Mouse (Mus musculus): ENCODE results near the gene Pde7b. TPM values are rescaled to one million over a fixed set of nuclear protein-coding genes. Genes with fewer than 3 reads are reported as not detected.

Pde7b gene
- 10 to 100 TPM; 45.3 to 46.6 TPM for total RNA-seq (2021)
- long read RNA-seq, experiment 1, full-length matches to known transcripts, result 2 of 3 reads
- long read RNA-seq, experiment 1, partial matches to known transcripts, result 0 of 3 reads
- long read RNA-seq, experiment 1, other reads (novel, unspliced or antisense), result 1 of 3 reads
- long read RNA-seq, experiment 2, partial matches to known transcripts, result 0 of 1 reads
- long read RNA-seq, experiment 2, other reads (novel, unspliced or antisense), result 1 of 1 reads

GRCm38 (mm10) chr10:20724906-20725305 is at the start of gene Pde7b:
TSS of gene Pde7b (minus strand) at chr10:20725078.
- peak; percentile 85 for DNase-seq

DNA sequence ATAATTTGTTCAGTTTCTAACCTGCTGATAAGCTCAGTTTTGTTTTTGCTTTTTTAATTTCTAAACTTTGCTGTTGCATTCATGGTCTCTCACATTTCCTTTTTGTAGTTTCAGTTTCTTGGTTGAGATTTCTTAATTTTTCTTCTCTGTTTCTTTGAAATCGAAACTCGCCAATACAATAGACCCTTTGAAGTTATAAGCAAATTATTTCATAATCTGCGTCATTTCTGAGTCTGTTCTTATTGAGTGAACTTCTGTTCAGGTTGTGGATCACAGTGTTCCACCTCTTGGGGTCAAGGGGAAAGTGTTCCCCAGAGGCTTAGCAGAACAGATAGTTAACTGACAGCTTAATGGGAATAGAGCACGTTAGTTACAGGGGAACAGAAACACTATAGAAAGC is 47.2 kb upstream of the Pde7b start:
- DNase-seq, result no peak

DNA sequence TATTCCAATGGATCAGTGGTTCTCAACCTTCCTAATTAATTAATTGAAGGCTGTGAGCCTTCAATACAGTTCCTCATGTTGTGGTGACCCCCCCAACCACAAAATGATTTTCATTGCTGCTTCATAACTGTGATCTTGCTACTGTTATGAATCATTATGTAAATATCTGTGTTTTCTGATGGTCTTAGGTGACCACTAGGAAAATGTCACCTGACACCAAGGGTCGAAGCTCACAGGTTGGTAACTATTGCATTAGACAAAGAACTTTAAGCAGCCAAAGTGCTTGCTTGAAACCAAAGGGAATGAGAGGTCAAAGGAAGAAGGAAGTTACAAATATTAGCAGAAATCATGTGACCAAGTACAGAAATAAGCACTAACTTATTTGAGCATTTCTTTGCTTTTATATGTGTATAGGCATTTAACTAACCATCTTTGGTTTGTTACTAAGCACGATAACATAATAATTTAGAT is 45.6 kb upstream of the Pde7b start:
- DNase-seq, result no peak

DNA sequence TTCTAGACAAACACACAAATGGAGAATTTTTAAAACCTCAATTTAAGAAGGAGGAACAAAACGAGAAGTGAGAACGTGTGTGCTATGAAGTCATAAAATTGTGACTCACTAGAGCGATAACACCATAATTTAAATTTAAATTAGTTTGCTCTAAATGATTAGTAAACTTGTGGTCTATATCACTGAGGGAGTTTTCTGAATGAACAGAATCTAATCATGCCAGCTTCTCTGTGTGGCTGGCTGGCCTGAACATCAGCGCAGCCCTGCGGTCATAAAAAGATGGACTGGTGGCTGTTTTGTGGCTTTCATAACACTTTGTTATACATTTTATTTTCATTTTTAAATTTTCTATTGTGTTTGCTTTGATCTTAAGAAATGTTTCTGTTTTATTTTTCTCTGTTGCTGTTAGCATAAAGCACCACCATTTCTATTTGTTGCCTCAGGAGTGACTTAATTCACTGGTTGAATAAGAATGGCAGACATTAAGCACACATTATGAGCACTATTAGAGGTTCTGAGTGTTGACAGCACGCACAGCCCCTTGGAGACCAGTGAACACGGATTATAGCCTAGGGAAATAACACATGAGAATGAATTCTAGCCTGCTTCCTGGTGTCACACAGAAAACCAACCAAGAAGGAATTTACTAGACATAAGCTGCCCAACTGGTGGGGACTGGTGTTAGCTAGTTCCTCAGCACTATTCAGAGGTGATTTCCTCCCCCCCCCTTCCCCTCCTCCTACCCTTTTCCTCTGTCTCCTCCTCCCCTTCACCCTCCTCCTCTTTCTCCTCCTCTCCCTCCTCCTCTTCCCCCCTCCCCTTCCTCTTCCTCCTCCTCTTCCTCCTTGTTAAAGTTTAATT is 44.9 kb upstream of the Pde7b start:
- DNase-seq, result no peak

DNA sequence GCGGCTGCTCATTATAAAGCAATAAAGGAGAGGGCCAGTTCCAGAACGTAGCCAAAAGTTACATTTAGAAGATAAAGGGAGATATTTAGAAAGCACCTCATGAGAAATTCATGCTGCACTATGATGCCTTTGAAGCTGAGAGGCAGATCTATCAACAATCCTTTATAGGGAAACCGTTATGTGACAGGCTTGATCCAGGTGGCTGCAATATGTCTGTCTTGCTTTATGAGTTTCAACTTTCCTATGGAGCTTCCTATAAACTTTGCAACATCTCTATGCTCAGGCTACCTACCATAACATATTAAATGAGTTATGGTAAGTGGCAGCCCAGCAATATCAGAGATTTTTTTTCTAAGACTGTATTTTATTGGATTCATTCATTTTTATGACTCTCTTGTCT is 39.5 kb upstream of the Pde7b start:
- DNase-seq, result no peak

DNA sequence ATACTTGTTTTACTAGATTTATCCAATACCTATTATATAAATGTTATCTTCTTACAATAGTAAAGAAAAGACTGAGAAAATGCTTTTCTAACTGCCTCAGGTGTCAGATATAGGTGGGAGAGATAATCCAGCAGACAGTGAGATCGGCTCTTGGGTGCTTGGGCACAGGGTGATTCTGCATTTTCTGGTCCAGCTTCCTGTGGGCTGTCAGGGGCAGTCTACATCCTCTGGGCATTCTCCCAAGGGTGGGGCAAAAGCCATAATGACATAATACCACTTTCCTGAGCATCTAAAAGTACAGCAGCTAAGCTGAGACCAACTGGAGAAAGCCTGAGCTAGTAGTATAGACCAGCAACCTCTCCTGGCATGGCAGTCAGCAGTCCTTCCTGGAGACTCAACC is 34.1 kb upstream of the Pde7b start:
- DNase-seq, result no peak

DNA sequence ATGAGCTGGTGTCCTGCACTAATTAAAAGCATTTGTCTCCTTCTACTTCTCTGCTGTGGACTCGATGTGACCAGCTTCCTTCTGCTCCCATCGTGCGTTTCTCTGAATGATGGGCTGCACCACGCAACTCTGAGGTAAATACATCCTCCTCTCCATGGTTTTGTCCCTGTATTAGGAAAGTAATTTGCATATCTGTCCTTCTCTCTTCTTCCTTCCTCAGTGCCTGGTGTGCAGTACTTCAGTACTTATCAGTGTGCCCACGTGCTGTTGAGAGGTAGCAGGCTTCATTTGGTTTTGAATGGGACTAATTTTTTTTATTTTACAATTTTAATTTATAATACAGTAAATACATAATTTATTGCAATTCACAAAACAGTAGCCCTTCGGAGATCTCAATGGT is 33.4 kb upstream of the Pde7b start:
- no peak for DNase-seq

DNA sequence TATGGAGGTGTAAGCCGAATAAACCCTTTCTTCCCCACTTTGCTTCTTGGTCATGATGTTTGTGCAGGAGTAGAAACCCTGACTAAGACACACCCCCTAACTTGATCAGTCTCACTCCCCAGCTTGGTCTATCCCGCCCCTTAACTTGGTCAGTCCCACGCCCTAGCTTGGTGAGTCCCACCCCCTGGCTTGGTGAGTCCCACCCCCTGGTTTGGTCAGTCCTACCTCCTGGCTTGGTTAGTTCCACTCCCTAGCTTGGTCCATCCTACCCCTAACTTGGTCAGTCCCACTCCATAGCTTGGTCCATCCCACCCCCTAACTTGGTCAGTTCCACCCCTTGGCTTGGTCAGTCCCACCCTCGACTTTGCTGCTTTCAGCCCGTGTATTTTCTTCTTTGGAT is 31.3 kb upstream of the Pde7b start:
- no peak for DNase-seq

- no peak for DNase-seq
Observed at GRCm38 (mm10) chr10:20752883-20753282, 28.0 kb upstream of the Pde7b start.

DNA sequence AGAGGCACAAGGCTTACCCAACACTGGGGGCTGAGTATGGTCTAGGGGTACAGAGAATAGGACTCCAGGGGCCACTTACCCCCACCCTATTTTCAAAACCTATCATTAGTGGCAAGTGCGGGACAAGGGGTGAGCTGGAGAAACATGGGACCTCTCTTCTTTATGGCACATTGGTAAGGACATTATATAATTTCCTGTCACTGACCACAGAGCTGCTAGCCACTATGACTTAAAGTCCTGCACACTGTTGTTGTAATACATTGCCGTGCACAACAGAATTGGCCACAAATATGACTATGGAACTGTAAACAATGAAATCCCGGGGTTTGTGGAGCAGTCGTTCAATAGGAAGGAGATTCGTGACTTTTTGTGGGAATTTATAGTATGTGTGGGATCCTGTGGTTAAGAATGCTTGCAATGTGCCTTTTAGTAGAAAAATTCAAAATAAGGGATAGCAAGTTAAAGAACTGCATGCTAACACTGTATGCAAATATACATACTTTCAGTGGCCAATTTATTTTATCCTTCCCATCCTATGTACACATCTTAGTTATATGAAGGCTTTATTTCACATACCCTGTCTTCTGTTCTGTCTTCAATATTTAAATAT is 25.9 kb upstream of the Pde7b start:
- DNase-seq, result no peak

DNA sequence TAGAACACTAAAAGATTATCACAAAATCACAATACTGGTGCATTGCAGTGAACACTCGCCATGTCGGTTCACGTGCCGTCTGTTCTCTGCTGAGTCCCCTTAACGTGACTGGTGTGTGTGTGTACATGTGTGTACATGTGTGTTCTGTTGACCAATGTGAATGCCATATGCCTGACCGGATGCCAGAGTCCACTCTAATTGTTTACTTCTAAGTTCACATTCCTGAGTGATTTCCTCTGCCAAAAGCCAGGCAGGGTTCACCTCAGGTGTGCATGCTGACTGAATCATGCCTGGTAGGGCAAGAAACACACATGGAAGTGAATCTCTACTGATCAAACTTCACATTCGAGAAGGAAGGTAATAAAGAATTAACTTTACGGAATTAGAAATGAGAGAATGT is 24.1 kb upstream of the Pde7b start:
- no peak for DNase-seq

DNA sequence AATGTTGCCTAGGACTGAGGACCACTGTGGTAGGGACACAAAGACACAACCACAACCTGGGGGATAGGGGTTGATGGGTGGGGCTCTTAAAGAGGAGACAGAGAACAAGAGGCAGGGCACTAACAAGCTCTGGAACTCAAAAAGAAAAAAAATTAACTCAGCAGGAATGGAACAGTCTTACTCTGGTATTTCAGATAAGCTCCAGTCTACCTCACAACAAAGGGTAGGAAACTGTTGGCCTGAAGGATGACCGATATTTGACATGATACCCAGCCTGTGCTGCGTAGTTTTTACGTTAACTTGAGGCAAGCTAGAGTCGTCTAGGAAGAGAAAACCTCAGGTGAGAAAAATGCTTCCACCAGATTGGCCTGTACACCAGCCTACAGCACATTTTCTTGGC is 22.4 kb upstream of the Pde7b start:
- no peak for DNase-seq

- DNase-seq, result no peak
Observed at GRCm38 (mm10) chr10:20739801-20740200, 14.9 kb upstream of the Pde7b start.

GRCm38 (mm10) chr10:20737146-20737545 is 12.3 kb upstream of the Pde7b start:
- no peak for DNase-seq

GRCm38 (mm10) chr10:20735775-20736449 is 11.0 kb upstream of the Pde7b start:
- no peak for DNase-seq

DNA sequence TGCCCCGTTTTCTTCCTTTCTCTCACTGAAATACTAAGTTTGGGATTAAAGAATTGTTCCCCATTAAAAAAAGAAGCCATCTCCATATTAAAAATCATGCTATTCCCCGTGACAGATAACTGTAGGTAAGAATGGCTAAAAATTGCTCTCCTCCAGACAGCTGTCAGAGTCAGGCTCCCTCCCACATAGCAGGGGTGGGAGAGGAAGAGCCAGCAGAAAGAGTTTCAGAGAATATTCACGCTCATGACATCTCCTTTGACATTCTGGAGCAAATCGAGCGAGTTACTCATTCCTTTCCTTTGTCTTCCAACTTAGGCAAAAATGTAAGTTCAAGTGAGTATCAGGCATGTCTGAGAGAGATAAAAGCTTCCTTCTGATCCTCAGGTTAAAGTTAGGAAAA is 8.7 kb upstream of the Pde7b start:
- no peak for DNase-seq

DNA sequence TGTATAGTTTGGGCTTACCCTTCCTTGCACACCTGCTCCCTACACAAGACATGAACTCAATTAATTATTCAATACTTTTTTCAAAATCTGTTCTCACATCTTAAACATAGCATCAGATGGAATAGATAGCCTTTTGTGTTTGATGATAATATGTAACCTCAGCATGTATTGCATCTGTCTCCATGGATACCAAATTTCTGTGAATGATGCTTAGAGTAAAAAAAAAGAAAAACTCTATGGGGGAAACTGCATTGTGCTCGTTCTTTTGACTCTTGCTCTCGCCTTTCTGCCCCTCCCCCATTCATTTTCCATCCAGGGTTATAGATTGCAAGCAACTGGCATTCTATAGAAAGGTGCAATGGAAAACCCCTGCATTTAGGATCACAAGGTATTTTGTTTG is 7.3 kb upstream of the Pde7b start:
- DNase-seq, result no peak

DNA sequence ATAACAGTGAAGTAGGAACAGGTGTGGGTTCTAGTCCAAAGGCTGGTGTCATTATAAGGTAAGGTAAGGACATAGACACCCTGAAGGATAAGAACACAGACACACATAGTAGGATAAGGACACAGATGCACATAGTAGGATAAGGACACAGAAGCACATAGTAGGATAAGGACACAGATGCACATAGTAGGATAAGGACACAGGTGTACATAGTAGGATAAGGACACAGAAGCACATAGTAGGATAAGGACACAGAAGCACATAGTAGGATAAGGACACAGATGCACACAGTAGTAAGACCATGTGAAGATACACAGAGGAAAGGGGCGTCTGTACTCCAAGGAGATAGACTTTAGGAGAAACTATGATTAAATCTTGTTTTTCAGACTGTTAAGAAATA is 5.2 kb upstream of the Pde7b start:
- no peak for DNase-seq

GRCm38 (mm10) chr10:20725384-20725983 is 606 bp upstream of the Pde7b start:
- no peak for DNase-seq

DNA sequence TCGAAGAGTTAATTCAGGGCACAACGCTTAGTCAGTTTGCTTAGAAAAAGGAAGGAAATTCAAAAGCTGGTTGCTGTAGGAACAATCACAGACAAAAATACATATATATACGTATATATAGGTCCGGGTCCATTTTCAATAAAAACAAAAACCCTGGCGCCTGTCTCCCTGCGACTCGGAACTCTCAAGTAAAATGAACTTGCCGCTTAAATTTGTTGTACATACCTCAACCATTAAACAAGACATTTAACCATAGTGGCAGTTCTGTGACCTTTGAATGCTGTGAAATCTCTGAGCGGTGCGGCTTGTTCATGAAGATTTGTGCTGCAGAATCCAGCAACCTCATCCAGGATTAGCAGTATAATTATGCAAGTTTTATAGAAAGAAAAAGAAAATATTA is 427 bp downstream of the Pde7b start:
- DNase-seq, result no peak

DNA sequence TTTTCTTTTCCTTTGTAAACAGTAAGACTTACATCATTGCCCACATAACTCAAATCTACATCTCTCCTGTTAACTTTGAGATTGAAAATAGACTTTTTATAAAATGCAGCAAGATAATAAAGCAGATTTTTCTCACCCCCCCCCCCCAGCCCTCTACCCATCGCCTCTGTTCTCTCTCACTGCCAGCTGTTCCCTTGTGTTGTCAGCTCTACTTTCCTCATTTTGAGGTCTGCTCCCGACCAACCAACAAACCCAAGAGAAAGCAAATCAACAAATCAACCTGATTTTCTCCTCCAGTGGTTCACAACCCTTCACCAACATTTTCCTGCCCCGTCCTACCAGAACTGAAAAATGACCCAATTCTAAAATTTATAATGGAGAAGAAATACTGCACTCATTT is 916 bp downstream of the Pde7b start:
- no peak for DNase-seq

DNA sequence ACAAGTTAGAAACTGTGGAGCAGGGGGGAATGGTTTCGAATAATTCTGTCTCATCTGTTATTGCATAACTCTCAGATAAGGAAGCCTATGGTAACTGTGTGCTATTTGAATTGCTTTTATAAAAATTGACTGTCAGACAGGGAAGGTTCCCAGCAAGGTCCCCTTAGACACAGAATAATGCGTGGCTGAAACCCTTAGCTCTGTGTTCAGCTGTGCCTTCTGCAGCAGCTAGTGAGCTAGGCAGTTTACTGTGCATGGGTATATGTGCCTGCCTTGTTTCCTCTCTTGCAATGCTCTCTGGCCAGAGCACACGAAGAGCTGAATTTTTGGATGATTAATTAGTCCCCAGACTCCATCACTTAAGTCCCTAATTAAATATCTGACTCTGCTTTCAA is 1.4 kb downstream of the Pde7b start:
- DNase-seq, result no peak

Measured in gastrocnemius, postnatal 10 days (tissue).